Mouse (Mus musculus): ENCODE data around the gene Klf7. TPM values are rescaled to one million over a fixed set of nuclear protein-coding genes. Genes with fewer than 3 reads are reported as not detected.

Klf7 gene
- polyA plus RNA-seq, 1 experiment = 19.7 TPM

DNA sequence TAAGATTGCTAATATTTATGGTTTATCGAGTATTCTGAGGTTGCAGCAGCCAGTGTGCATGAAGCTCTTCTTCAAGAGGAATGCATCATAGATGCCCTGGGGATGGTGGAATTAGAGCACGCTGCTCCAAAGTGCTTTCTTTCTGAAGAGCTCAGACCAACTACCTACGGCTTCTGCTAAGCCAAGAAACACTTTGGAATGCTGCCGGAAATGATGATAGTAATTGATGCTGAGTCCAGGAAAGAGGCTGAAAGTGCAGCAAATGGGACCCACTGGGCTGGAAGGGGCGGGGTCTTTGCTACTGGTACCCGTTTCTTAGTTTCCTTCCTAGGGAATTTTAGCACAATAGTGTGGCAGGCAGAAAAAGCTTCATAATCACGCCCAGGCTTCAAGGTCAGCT, 62.0 kb downstream of the Klf7 start:
- H3K27ac ChIP-seq (ENCODE audit: insufficient read depth, low read length) = no peak overlapping the region; the same call in 1 of the 2 replicates
- 41% methylated on average over 7 of the region's 7 CpGs for WGBS
- peaks cover 28% of the 10 kb centered on the region for H3K4me1 ChIP-seq (ENCODE audit: control insufficient read depth, insufficient read depth, low read length)
- no peak for TF ChIP-seq CTCF (IDR thresholded peaks at IDR 0.05; ENCODE audit: borderline replicate concordance, insufficient read depth, low read depth, low read length)
- TF ChIP-seq POLR2A (IDR thresholded peaks at IDR 0.05; ENCODE audit: borderline replicate concordance, insufficient read depth, low read length) = no peak
- H3K4me3 ChIP-seq (replicated peaks; ENCODE audit: insufficient read depth, low read depth, low read length) = no peak overlapping the region
- peak in 1 of 2 experiments; percentile 38 for DNase-seq
- H3K27me3 ChIP-seq (ENCODE audit: control insufficient read depth, insufficient read depth, low read length) = no peaks in the 10 kb centered on the region

DNA sequence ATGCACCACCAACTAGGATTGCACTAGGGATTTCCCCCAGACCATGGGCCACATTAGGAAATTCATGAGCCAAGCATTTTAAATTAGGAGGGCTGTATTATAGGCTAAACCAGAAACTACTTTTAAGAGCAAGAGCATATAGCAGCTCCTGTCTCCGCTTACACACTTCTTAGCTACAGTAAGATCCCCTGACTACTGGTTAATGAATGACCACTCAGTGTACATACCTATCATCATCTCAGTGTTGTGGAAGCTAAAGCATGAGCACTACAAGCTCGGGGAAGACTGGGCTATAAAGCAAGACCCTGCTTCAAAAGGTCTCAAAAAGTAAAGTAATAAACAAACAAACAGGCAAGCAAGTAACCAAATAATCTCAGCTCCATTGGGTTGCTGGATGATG, 65.5 kb downstream of the Klf7 start:
- DNase-seq = no peak
- TF ChIP-seq POLR2A (IDR thresholded peaks at IDR 0.05; ENCODE audit: borderline replicate concordance, insufficient read depth, low read length) = no peak
- TF ChIP-seq CTCF (IDR thresholded peaks at IDR 0.05; ENCODE audit: borderline replicate concordance, insufficient read depth, low read depth, low read length) = no peak
- no peaks in the 10 kb centered on the region for H3K27me3 ChIP-seq (ENCODE audit: control insufficient read depth, insufficient read depth, low read length)
- H3K4me1 ChIP-seq (ENCODE audit: control insufficient read depth, insufficient read depth, low read length) = peaks cover 22% of the 10 kb centered on the region
- no peak overlapping the region for H3K27ac ChIP-seq (ENCODE audit: insufficient read depth, low read length)
- WGBS = 94% methylated on average over 2 of the region's 2 CpGs
- no peak overlapping the region for H3K4me3 ChIP-seq (replicated peaks; ENCODE audit: insufficient read depth, low read depth, low read length)

DNA sequence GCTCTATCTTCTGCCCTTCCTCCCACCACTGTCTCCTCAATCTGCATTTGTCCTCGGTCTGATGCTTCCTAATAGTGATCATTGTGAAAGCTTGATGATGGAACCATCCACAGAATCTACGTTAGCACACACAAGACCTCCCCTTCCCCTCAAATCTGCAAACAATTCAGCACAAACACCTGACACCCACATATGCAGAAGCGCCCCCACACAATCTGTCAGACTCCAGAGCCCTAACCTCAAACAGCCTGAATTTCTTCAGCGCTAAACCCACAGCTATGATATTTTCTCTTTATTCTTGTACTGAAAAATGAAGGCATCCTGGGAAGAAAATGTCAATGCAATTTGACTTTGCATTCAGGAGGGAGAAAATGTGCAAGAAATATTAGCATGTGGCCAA, 66.1 kb downstream of the Klf7 start:
- no peaks in the 10 kb centered on the region for H3K27me3 ChIP-seq (ENCODE audit: control insufficient read depth, insufficient read depth, low read length)
- H3K27ac ChIP-seq (ENCODE audit: insufficient read depth, low read length) = peak overlapping the region; percentile 69; the same call in 1 of the 2 replicates
- H3K4me3 ChIP-seq (replicated peaks; ENCODE audit: insufficient read depth, low read depth, low read length) = no peak overlapping the region
- peaks cover 17% of the 10 kb centered on the region for H3K4me1 ChIP-seq (ENCODE audit: control insufficient read depth, insufficient read depth, low read length)
- no peak for TF ChIP-seq POLR2A (IDR thresholded peaks at IDR 0.05; ENCODE audit: borderline replicate concordance, insufficient read depth, low read length)
- TF ChIP-seq CTCF (IDR thresholded peaks at IDR 0.05; ENCODE audit: borderline replicate concordance, insufficient read depth, low read depth, low read length) = no peak
- no peak for DNase-seq
- WGBS = 71% methylated on average over 4 of the region's 4 CpGs

GRCm38 (mm10) chr1:64055210-64055609, 66.9 kb downstream of the Klf7 start:
- Histone ChIP-seq H3K4me3 (replicated peaks; ENCODE audit: insufficient read depth, low read depth, low read length) (no peak overlapping the region), H3K4me1 (ENCODE audit: control insufficient read depth, insufficient read depth, low read length) (peaks cover 14% of the 10 kb centered on the region), H3K27ac (ENCODE audit: insufficient read depth, low read length) (no peak overlapping the region), H3K27me3 (ENCODE audit: control insufficient read depth, insufficient read depth, low read length) (no peaks in the 10 kb centered on the region)
- 61% methylated on average over 4 of the region's 4 CpGs for WGBS
- no peak for DNase-seq
- no peak for TF ChIP-seq CTCF (IDR thresholded peaks at IDR 0.05; ENCODE audit: borderline replicate concordance, insufficient read depth, low read depth, low read length)
- no peak for TF ChIP-seq POLR2A (IDR thresholded peaks at IDR 0.05; ENCODE audit: borderline replicate concordance, insufficient read depth, low read length)

GRCm38 (mm10) chr1:64052069-64052750, 69.9 kb downstream of the Klf7 start:
- TF ChIP-seq POLR2A (IDR thresholded peaks at IDR 0.05; ENCODE audit: borderline replicate concordance, insufficient read depth, low read length) (no peak), CTCF (IDR thresholded peaks at IDR 0.05; ENCODE audit: borderline replicate concordance, insufficient read depth, low read depth, low read length) (no peak)
- no peaks in the 10 kb centered on the region for H3K27me3 ChIP-seq (ENCODE audit: control insufficient read depth, insufficient read depth, low read length)
- WGBS = 71% methylated on average over 7 of the region's 7 CpGs
- H3K4me1 ChIP-seq (ENCODE audit: control insufficient read depth, insufficient read depth, low read length) = peaks cover 14% of the 10 kb centered on the region
- no peak overlapping the region for H3K4me3 ChIP-seq (replicated peaks; ENCODE audit: insufficient read depth, low read depth, low read length)
- H3K27ac ChIP-seq (ENCODE audit: insufficient read depth, low read length) = no peak overlapping the region
- no peak for DNase-seq

- no peak overlapping the region for H3K4me3 ChIP-seq (replicated peaks; ENCODE audit: insufficient read depth, low read depth, low read length)
- TF ChIP-seq POLR2A (IDR thresholded peaks at IDR 0.05; ENCODE audit: borderline replicate concordance, insufficient read depth, low read length) (no peak), CTCF (IDR thresholded peaks at IDR 0.05; ENCODE audit: borderline replicate concordance, insufficient read depth, low read depth, low read length) (no peak)
- no peak overlapping the region for H3K27ac ChIP-seq (ENCODE audit: insufficient read depth, low read length)
- no peaks in the 10 kb centered on the region for H3K27me3 ChIP-seq (ENCODE audit: control insufficient read depth, insufficient read depth, low read length)
- DNase-seq = no peak
- 86% methylated on average over 4 of the region's 4 CpGs for WGBS
- H3K4me1 ChIP-seq (ENCODE audit: control insufficient read depth, insufficient read depth, low read length) = peaks cover 12% of the 10 kb centered on the region
Measured at GRCm38 (mm10) chr1:64048567-64048966, 73.5 kb downstream of the Klf7 start.

GRCm38 (mm10) chr1:64046802-64047156, 75.3 kb downstream of the Klf7 start:
- no peak for DNase-seq
- Histone ChIP-seq H3K4me1 (ENCODE audit: control insufficient read depth, insufficient read depth, low read length) (peaks cover 15% of the 10 kb centered on the region), H3K4me3 (replicated peaks; ENCODE audit: insufficient read depth, low read depth, low read length) (no peak overlapping the region), H3K27me3 (ENCODE audit: control insufficient read depth, insufficient read depth, low read length) (no peaks in the 10 kb centered on the region), H3K27ac (ENCODE audit: insufficient read depth, low read length) (no peak overlapping the region)
- TF ChIP-seq CTCF (IDR thresholded peaks at IDR 0.05; ENCODE audit: borderline replicate concordance, insufficient read depth, low read depth, low read length) (no peak), POLR2A (IDR thresholded peaks at IDR 0.05; ENCODE audit: borderline replicate concordance, insufficient read depth, low read length) (no peak)

DNA sequence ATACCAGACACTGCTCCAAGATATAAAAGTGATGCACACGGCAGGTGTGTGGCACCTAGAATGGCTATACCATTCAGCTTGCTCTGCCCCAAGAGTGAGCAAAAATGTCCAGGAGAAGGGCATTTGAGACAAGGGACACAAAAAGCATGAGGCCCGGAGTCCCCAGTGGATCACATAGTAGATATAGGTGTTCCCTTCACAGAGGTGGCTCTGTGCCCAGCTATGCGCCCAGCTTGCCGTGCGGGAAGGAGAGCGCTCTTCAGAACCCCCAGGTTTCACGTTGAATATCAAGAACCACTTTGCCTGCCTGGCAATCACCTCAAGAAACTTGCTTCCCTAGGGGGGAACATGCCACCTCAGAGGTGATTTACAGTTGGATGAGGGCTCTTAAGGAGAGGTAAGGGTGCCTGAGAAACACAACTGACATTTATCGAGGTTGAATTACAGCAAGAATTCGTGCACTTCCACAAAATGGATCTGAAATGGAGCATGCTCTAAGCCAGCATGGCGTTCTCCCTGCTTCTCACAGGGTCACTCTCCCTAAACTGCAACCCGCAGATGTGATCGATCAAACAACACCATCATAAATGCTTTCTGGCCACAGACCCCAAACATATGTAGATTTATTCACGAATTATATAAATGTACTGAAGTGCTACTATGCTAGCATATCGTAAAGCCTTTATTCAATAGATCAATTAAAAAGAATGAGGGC, 75.8 kb downstream of the Klf7 start:
- TF ChIP-seq POLR2A (IDR thresholded peaks at IDR 0.05; ENCODE audit: borderline replicate concordance, insufficient read depth, low read length) (no peak), CTCF (IDR thresholded peaks at IDR 0.05; ENCODE audit: borderline replicate concordance, insufficient read depth, low read depth, low read length) (no peak)
- Histone ChIP-seq H3K27me3 (ENCODE audit: control insufficient read depth, insufficient read depth, low read length) (no peaks in the 10 kb centered on the region), H3K27ac (ENCODE audit: insufficient read depth, low read length) (no peak overlapping the region), H3K4me1 (ENCODE audit: control insufficient read depth, insufficient read depth, low read length) (peaks cover 14% of the 10 kb centered on the region), H3K4me3 (replicated peaks; ENCODE audit: insufficient read depth, low read depth, low read length) (no peak overlapping the region)
- WGBS = 66% methylated on average over 14 of the region's 14 CpGs
- no peak for DNase-seq

All from cerebellum, adult 2 months (tissue).